Mouse (Mus musculus): ENCODE results near the gene Gm10320. TPM values are rescaled to one million over a fixed set of nuclear protein-coding genes. Genes with fewer than 3 reads are reported as not detected.
A peak's percentile ranks its signal among the peaks of the same experiment; 100 is the strongest.

Gm10320 gene
- total RNA-seq, 1 experiment = 8.9 TPM

GRCm38 (mm10) chr13:98453146-98453545 lies 38.7 kb downstream of the Gm10320 start:
- TF ChIP-seq MAFK (IDR thresholded peaks at IDR 0.05; ENCODE audit: insufficient read depth, low read depth, low read length) (no peak), ZNF384 (IDR thresholded peaks at IDR 0.05; ENCODE audit: low read depth, low read length) (no peak), HCFC1 (IDR thresholded peaks at IDR 0.05; ENCODE audit: borderline replicate concordance, insufficient read depth, low read length) (no peak), CHD2 (IDR thresholded peaks at IDR 0.05; ENCODE audit: low read depth, low read length) (no peak), ZC3H11A (IDR thresholded peaks at IDR 0.05; ENCODE audit: borderline replicate concordance, low read depth, low read length) (no peak)
- Histone ChIP-seq H3K9ac (ENCODE audit: insufficient read depth, low read depth, low read length, poor library complexity, severe bottlenecking) (no peak overlapping the region), H3K4me1 (ENCODE audit: control insufficient read depth in 2 of 2, insufficient read depth in 2 of 2, low read length in 2 of 2, poor library complexity in 1 of 2) (no peaks in the 10 kb centered on the region; a peak in 1 of 4 replicates), H3K4me3 (ENCODE audit: insufficient read depth in 1 of 2, low read depth in 1 of 2, low read length in 2 of 2, poor library complexity in 1 of 2, severe bottlenecking in 1 of 2) (no peak overlapping the region), H3K9me3 (ENCODE audit: control insufficient read depth, insufficient read depth, low read depth, low read length) (no peaks in the 10 kb centered on the region), H3K36me3 (ENCODE audit: control insufficient read depth, insufficient read depth, low read length, poor library complexity, severe bottlenecking) (no peaks in the 10 kb centered on the region), H3K27ac (ENCODE audit: insufficient read depth, low read depth, low read length, poor library complexity, severe bottlenecking) (no peak overlapping the region)
- no peak for DNase-seq (ENCODE audit: low read depth, low spot score)
- in situ Hi-C loops (cut with MboI; ENCODE audit: low sequenced_read_pairs in 2 of 2, unreplicated experiment in 2 of 2) = loop anchor here in 1 of 2 experiments (10.0 kb wide), 1 partner anchor 88 kb away; no protein-coding TSS in a partner anchor

GRCm38 (mm10) chr13:98448696-98449095 lies 43.1 kb downstream of the Gm10320 start:
- in situ Hi-C loops (cut with MboI; ENCODE audit: low sequenced_read_pairs in 2 of 2, unreplicated experiment in 2 of 2) = no loop called here
- no peak overlapping the region for H3K27ac ChIP-seq (ENCODE audit: insufficient read depth, low read depth, low read length, poor library complexity, severe bottlenecking)
- no peak overlapping the region for H3K9ac ChIP-seq (ENCODE audit: insufficient read depth, low read depth, low read length, poor library complexity, severe bottlenecking)
- TF ChIP-seq ZC3H11A (IDR thresholded peaks at IDR 0.05; ENCODE audit: borderline replicate concordance, low read depth, low read length) (no peak), ZNF384 (IDR thresholded peaks at IDR 0.05; ENCODE audit: low read depth, low read length) (no peak), MAFK (IDR thresholded peaks at IDR 0.05; ENCODE audit: insufficient read depth, low read depth, low read length) (peak; percentile 70), CHD2 (IDR thresholded peaks at IDR 0.05; ENCODE audit: low read depth, low read length) (no peak), HCFC1 (IDR thresholded peaks at IDR 0.05; ENCODE audit: borderline replicate concordance, insufficient read depth, low read length) (no peak)
- no peak for DNase-seq (ENCODE audit: low read depth, low spot score)
- H3K9me3 ChIP-seq (ENCODE audit: control insufficient read depth, insufficient read depth, low read depth, low read length) = no peaks in the 10 kb centered on the region
- H3K4me3 ChIP-seq (ENCODE audit: insufficient read depth in 1 of 2, low read depth in 1 of 2, low read length in 2 of 2, poor library complexity in 1 of 2, severe bottlenecking in 1 of 2) = no peak overlapping the region
- no peaks in the 10 kb centered on the region for H3K36me3 ChIP-seq (ENCODE audit: control insufficient read depth, insufficient read depth, low read length, poor library complexity, severe bottlenecking)
- H3K4me1 ChIP-seq (ENCODE audit: control insufficient read depth in 2 of 2, insufficient read depth in 2 of 2, low read length in 2 of 2, poor library complexity in 1 of 2) = no peaks in the 10 kb centered on the region; a peak in 1 of 4 replicates

- H3K9ac ChIP-seq (ENCODE audit: insufficient read depth, low read depth, low read length, poor library complexity, severe bottlenecking) = no peak overlapping the region
- no peak overlapping the region for H3K27ac ChIP-seq (ENCODE audit: insufficient read depth, low read depth, low read length, poor library complexity, severe bottlenecking)
- TF ChIP-seq ZNF384 (IDR thresholded peaks at IDR 0.05; ENCODE audit: low read depth, low read length) (no peak), CHD2 (IDR thresholded peaks at IDR 0.05; ENCODE audit: low read depth, low read length) (no peak), MAFK (IDR thresholded peaks at IDR 0.05; ENCODE audit: insufficient read depth, low read depth, low read length) (no peak), ZC3H11A (IDR thresholded peaks at IDR 0.05; ENCODE audit: borderline replicate concordance, low read depth, low read length) (no peak), HCFC1 (IDR thresholded peaks at IDR 0.05; ENCODE audit: borderline replicate concordance, insufficient read depth, low read length) (no peak)
- DNase-seq (ENCODE audit: low read depth, low spot score) = no peak
- H3K9me3 ChIP-seq (ENCODE audit: control insufficient read depth, insufficient read depth, low read depth, low read length) = no peaks in the 10 kb centered on the region
- no peaks in the 10 kb centered on the region; a peak in 1 of 4 replicates for H3K4me1 ChIP-seq (ENCODE audit: control insufficient read depth in 2 of 2, insufficient read depth in 2 of 2, low read length in 2 of 2, poor library complexity in 1 of 2)
- in situ Hi-C loops (cut with MboI; ENCODE audit: low sequenced_read_pairs in 2 of 2, unreplicated experiment in 2 of 2) = no loop called here
- H3K4me3 ChIP-seq (ENCODE audit: insufficient read depth in 1 of 2, low read depth in 1 of 2, low read length in 2 of 2, poor library complexity in 1 of 2, severe bottlenecking in 1 of 2) = no peak overlapping the region
- no peaks in the 10 kb centered on the region for H3K36me3 ChIP-seq (ENCODE audit: control insufficient read depth, insufficient read depth, low read length, poor library complexity, severe bottlenecking)
Observed at GRCm38 (mm10) chr13:98447741-98448140, 44.1 kb downstream of the Gm10320 start.

- in situ Hi-C loops (cut with MboI; ENCODE audit: low sequenced_read_pairs in 2 of 2, unreplicated experiment in 2 of 2) = no loop called here
Observed at GRCm38 (mm10) chr13:98445391-98446125, 46.2 kb downstream of the Gm10320 start.

More at GRCm38 (mm10) chr13:98445391-98446125, 46.2 kb downstream of the Gm10320 start:
- DNase-seq (ENCODE audit: low read depth, low spot score) = no peak
- no peak overlapping the region for H3K4me3 ChIP-seq (ENCODE audit: insufficient read depth in 1 of 2, low read depth in 1 of 2, low read length in 2 of 2, poor library complexity in 1 of 2, severe bottlenecking in 1 of 2)
- H3K4me1 ChIP-seq (ENCODE audit: control insufficient read depth in 2 of 2, insufficient read depth in 2 of 2, low read length in 2 of 2, poor library complexity in 1 of 2) = no peaks in the 10 kb centered on the region; a peak in 1 of 4 replicates
- H3K9me3 ChIP-seq (ENCODE audit: control insufficient read depth, insufficient read depth, low read depth, low read length) = no peaks in the 10 kb centered on the region
- no peak overlapping the region for H3K27ac ChIP-seq (ENCODE audit: insufficient read depth, low read depth, low read length, poor library complexity, severe bottlenecking)
- no peak for TF ChIP-seq MAFK (IDR thresholded peaks at IDR 0.05; ENCODE audit: insufficient read depth, low read depth, low read length)
- no peak for TF ChIP-seq CHD2 (IDR thresholded peaks at IDR 0.05; ENCODE audit: low read depth, low read length)
- TF ChIP-seq HCFC1 (IDR thresholded peaks at IDR 0.05; ENCODE audit: borderline replicate concordance, insufficient read depth, low read length) = no peak
- TF ChIP-seq ZNF384 (IDR thresholded peaks at IDR 0.05; ENCODE audit: low read depth, low read length) = no peak
- TF ChIP-seq ZC3H11A (IDR thresholded peaks at IDR 0.05; ENCODE audit: borderline replicate concordance, low read depth, low read length) = no peak
- no peak overlapping the region for H3K9ac ChIP-seq (ENCODE audit: insufficient read depth, low read depth, low read length, poor library complexity, severe bottlenecking)
- no peaks in the 10 kb centered on the region for H3K36me3 ChIP-seq (ENCODE audit: control insufficient read depth, insufficient read depth, low read length, poor library complexity, severe bottlenecking)

Measured in ES-E14 (cell line).